Mouse (Mus musculus) kidney, adult 8-10 months (tissue): ENCODE data around the gene Ptpn11.
"Not testable (repeated sequence)": the region's sequence is repeated elsewhere in the genome, so short reads cannot be mapped to it uniquely, and the experiment has no call there.

Experiments
- DNase-seq, 2 experiments: peaks; one replicate each; pipeline ENCODE4 v3.0.0; 2022

The Ptpn11 gene

DNA sequence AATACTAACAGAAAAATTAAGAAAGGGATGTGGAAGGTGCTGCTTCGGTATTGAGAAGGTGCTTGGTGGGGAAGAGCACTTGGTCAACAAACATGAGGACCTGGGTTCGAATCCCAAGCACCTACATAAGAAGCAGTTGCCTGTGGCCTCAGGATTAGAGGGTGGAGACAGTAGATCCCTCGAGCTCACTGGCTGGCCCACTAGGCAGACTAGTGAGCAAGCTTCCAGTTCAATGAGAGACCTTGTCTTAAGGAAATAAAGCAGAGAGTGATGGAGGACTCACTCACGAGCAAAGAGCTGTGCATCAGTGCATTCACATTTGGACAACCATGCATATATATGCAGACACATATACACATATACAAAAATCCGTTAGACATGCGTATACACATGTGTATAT is 20.9 kb upstream of the Ptpn11 start:
- DNase-seq = no peak

DNA sequence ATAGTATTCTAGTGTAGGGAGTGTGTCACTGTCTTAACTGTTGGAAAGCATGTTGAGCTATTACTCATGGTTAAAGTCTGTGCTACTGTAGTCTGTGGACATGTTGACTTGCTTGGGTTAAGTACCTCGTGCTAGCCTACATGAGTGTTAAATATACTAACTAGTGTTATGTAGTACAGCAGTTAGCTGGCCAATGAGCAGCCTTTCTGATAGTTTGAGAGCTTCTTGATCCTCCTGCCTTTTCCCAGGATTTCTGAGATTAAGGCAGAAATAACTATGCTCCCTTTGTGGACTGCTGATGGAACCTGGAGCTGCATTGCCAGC is 19.4 kb upstream of the Ptpn11 start:
- DNase-seq = no peak

DNA sequence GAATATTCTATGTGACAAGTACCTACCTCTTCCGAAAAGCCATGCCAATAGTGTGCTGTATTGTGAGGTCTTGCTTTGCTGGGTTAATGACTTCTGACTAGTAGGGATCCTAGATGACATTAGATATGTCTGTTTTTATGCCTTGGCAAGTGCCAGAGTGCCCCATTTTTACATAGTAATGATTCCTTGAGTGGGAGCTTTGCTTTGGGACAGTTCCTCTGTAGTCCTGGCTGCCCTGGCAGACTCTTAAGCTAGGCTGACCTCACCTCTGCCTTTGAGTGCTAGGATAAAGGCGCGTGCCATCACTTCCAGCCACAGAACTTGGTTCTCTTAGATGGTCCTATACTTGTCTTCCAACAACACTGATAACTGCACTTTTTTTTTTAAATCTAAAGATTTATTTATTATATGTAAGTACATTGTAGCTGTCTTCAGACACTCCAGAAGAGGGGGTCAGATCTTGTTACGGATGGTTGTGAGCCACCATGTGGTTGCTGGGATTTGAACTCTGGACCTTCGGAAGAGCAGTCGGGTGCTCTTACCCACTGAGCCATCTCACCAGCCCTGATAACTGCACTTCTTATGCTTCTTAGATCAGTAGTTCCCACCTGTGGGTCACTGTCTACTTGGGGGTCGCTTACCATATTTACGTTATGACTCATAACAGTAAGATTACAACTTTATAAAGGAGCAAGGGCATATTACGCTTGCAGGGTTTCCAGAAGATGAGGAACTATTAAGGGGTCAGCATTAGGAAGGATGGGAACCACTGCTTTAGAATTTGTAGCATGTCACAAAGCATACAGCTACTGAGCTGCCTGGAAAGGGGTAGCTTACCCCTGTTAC is 18.8 kb upstream of the Ptpn11 start:
- no peak for DNase-seq

DNA sequence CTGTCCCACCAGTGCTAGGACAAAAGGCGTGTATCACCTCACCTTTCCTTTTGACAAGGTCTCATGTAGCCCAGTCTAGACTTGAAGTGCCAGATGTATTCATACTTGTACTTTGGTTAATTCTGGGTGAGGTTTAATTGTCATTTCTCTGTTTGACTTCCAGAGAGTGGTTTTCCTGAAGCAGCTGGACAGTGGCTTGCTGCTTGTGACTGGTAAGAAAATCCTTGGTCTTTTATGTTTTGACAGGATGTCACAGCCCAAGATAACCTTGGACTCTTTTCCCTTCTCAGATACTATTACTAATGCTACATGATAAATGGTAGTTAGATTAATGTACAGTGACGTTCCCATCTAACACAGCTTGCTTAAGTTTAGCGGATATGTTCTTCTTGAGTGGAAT is 15.8 kb upstream of the Ptpn11 start:
- no peak for DNase-seq

DNA sequence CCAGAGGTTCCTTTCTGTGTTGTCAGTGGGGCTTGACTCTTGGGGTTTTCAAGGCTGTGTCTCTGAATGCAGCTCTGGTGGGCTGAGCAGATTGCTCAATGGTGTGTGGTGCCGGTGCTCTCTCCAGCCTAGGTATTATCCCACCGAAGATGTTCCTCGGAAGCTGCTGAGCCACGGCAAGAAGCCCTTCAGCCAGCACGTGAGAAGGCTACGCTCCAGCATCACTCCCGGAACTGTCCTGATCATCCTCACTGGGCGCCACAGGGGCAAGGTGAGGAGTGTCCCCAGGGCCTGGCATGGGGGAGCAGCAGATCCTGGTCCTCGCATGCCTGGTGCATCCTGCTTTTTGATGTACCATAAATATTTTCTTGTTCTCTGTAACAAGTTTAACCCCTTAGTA is 15.3 kb upstream of the Ptpn11 start:
- DNase-seq = no peak

DNA sequence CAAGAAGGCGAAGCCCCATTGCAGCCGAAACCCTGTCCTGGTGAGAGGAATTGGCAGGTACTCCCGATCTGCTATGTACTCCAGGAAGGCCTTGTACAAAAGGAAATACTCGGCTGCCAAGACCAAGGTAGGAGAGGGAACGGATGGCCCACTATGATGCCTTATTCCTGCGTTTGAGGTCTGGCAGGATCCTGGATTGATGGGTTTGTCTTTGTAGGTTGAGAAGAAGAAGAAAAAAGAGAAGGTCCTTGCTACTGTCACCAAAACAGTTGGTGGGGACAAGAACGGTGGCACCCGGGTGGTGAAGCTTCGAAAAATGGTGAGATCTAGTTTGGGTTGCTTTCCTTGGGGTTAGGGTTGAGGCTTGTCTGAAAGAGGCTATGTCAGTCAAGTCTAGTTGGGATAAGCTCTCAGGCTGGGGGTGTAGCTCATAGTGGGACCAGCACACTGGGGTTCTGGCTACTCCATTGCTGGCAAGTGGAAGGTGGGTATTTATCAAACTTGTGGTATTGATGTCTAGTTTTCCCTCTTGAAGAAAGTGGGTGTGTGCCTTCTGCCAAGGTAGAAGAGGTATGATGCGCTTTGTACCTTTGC is 14.4 kb upstream of the Ptpn11 start:
- DNase-seq = not testable (repeated sequence)

DNA sequence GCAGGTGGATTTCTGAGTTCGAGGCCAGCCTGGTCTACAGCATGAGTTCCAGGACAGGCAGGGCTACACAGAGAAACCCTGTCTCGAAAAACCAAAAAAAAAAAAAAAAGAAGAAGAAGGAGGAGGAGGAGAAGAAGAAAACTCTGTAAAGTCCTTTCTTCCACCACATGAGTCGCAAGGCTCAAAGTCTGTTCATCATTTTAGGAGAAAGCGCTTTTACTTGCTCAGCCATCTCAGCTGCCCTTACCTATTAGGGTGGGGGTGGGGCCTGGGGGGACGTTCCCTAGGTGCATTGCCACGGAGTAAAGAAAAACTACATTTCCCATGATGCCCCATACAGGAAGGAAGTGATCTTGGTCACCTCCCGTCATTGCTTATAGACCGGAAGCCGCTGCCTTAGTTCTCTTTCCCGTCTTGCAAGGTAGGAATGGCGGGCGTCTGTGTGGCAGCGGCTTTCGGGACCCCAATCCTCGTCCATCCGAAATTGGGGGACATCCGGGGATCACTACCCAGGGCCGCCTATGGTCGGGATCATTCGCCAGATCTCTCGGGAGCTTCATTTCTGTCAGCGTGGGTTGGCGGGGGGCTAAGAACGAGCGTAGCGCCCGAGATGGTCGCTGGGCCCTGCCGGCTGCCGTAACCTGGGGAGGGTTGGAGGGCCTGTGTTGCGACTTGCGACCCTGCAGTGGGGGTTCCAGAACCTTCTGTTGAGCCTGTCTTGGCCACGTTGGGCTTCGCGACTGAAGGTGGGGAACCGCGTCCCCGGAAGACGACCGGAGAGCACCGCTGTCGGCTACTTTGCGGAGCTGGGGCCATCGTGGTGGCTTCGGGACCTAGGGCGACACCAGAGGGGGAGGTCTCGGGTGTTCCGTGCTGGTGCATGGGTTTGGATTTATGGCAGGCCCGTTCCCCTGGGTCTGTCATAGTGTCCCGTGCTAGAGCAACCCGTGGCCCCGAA is 13.2 kb upstream of the Ptpn11 start, which contains the start of gene Rpl6:
Gene Rpl6 (plus strand): TSS at position 350 of the 958 bp plus-strand sequence.
- peak; percentile 79 to 88 for DNase-seq

DNA sequence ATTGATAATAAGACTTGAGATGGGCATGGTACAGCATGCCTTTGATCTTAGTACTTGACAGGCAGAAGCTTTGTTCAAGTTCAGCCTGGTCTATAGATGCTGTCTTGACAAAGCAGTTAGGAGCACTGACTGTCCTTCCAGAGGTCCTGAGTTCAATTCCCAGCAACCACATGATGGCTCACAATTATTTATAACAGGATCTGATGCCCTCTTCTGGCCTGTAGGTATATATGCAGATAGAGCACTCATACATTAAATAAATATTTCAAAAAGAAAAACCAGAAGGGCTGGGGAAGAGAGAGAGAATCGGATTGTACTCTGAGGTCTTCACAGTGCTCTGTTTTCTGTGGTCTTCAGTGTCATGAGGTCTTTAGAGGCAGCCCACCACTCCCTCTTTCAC is 11.3 kb upstream of the Ptpn11 start:
- DNase-seq = no peak

DNA sequence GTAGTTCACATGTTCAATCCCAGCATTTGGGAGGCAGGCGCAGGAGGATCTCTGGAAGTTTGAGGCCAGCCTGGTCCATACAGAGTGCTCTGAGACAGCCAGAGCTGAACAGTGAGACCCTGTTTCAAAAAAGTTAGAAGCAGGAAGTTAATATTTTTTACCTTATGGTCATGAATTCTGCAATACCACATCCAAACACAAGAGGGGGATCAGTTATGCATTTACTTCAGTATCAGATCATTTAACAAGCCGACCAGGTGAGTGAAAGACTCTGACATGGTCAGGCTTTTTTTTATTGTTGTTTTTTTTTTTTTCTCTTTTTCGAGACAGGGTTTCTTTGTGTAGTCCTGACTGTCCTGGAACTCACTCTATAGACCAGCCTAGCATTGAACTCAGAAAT is 10.5 kb upstream of the Ptpn11 start:
- no peak for DNase-seq

DNA sequence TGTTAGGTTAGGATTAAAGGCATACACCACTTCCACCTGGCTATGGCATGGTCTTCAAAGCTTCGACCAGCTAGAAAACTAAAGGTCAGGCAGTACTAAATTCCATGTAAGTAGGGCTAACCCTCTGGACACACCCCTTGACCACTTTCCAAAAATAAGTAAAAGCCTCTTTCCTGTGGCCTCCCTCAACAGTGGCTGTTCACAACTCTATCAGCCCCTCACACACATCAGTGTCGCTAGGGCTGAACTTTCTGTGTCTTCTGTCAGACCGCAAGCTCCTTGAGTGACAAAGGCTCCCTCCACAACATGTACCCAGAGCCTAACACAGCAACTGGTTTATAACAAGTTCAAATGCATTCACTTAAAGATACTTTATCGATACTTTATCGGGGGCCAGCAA is 7.2 kb upstream of the Ptpn11 start:
- DNase-seq = no peak

DNA sequence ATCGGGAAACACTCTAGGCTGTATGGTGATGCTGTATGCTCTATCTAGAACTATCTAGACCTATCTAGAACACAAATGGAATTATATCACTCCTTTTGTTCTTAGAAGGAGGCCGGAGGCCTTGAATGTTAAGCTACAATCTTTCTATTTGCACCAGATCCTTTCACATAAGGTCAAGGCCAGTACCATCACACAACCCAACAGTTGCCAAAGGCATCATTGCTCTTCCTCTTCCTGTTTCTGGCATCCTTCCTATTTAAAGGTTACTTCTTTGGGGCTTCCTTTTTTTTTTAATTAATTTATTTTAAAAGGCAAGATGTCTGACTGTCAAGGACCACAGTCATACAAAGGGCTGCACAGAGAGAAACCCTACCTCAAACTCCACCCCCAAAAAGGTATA is 6.1 kb upstream of the Ptpn11 start:
- no peak for DNase-seq

DNA sequence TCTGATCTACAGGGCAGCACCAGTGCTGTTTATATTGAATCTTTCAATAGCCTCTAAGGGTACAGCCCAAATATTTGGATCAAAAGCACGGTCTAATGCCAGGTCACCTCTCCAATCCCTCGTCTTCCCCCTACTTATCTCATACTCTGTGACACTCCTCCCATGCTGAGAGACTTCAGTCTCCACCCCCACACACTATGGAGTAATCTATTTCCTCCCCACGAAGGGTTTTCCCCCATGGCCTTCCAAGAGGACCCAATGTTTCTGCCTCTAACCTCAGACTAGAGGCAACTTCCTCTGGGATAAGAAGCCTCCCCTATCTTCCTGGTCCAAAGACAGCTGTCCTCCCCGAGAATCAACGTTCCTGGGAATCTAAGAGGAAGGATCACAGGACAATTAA is 5.6 kb upstream of the Ptpn11 start:
- DNase-seq = no peak

DNA sequence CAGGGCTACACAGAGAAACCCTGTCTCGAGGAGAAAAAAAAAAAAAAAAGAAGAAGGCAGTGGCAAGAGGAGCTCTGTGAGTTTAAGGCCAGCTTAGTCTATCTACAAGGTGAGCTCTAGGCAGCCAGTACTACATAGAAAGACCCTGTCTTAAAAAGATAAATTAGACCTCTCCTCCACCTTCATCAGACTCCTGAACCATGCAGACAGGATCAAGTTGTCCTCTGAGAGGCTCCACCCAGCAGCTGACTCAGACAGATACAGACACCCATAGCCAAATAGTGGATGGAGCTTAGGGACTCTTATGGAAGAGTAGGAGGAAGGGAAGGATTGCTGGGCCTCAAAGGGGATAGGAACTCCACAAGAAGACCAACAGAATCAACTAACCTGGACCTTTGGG is 3.0 kb upstream of the Ptpn11 start:
- no peak for DNase-seq

DNA sequence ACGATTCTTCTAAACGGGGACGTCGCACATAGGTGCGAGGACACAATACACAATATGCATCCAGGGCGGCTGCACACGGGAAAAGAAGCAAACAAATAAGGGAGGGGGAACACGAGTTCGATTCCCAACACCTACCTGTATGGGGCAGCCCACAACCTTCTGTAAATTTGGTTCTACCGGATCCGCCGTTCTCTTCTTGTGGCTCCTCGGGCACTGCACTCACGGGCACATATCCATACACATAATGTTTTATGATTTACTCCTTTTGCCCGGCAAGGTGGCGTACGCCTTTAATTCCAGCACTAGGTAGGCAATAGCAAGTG is 348 bp upstream of the Ptpn11 start:
- no peak for DNase-seq

DNA sequence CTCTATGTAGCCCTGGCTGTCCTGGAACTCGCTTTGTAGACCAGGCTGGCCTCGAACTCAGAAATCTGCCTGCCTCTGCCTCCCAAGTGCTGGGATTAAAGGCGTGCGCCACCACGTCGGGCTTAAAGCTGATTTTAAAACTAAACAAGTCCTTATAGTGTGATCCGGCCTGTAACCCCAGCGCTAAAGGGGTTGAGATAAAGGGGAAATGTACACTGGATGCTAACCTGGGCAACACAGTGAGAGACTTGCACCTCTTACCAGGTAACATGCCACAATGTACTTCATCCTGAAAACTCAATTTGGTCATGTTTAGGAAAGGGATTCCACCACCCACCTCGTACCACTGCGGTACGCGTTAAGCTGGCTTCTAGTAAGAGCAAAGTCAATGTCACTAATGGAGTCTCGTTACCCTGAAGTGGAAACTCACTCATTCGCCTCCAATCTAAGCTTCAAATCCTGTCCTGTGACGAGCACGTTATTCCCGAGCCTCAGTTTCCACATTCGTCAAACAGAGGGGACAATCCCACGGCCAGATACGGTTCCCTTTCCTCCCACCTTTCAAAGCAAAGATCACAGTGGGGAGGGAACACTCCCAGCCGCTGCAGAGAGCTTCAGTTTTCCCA is 874 bp downstream of the Ptpn11 start:
- DNase-seq = no peak

DNA sequence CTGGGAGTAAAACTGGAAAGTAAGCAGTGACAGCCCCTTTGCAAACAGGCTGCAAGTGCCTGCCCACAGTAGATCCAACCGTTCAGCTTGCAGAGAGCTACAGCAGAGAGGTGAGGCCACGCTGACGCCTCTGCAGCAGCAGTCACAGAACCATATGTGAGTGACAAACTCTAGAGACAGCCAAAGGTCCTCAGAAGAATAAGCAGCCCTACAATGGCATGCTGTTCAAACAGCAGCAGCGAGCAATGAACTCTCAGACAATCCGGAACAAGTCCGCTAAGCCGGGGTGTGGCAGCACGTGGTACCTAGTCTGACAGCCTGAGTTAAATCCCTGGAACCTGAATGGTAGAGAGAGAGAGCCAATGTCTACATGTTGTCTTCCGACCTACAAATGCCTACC is 2.0 kb downstream of the Ptpn11 start:
- DNase-seq = no peak

DNA sequence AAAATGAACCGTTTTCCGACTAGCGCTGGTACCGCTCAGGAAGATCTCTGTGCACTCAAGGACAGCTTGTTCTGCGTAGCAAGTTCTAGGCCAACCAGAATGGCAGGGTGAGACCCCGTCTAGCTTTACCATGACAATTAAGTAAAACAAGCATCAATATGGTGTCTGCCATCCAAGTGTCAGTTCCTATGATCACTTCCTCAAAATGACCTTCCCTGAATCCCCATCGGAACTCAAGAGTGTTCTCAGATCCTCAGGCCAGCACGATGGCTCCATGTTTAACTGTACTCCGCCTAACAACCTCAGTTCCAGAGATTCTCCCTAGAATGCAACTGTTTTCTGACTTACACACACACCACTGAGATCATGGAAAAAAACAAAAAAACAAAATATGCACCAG is 2.9 kb downstream of the Ptpn11 start:
- DNase-seq = no peak

DNA sequence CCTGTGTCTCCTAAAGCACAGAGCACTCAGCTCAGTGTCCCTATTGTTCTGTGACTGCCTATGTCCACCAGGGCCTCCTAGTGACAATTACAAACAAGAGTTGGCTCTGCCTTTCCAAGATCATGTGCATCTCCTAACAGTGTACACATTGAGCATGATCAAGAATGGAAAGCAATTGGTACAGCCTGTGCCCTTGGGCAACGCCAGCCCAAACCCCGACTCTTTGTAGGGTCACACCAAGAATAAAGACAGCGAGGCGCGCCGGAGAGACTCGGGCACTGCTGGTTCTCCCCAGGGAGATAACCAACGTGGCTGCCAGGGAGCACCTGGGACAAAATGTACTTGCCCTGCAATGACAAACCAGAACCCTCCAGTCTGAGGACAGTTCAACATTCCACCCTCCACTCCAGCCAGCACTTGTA is 3.6 kb downstream of the Ptpn11 start:
- no peak for DNase-seq

DNA sequence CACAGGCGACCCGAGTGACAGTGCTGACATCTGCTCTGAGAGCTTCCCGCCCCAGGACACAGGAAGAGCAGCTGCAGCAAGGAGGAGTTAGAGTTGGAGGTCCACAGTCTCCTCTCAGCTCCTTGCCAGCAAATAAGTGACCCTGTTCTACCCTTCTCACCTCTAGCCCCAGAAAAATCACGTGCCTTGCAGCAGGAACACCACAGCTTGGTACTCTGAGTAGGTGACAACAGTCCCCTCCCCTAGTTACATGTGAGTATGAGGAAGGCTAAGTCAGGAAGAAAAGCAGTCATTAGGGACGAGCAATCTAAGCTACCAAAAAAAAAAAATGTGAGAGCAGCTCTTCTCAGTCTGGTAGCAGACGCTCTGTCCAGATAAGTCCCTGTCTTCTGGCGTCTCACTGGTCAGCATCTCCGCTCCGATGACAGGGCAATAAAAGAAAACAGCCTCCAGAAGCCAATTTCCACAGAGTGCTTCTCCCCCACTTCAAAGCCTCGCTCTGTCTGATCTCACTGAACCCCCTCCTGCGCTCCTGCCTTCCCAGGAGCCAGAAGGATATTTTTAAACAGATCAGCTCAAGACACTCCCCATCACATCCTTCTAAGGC is 6.1 kb downstream of the Ptpn11 start:
- DNase-seq = no peak

DNA sequence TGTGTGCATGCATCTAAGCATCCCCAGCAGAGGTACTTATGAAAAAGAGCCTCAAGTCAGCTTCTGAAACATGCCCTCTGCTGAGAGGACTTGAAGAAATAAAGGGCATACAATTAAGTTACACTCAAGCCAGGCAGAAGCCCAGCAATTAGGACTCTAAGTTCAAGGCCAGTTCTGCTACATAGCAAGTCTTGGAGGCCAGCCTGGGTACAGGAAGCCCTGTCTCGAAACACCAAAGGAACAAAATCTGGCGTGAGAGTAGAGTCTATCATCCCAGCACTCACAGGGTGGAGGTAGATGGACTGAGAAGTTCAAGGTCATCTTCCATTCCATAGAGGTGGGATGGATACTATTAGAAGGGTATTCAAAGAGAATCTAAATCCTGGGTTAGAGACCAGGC is 6.8 kb downstream of the Ptpn11 start:
- DNase-seq = no peak

DNA sequence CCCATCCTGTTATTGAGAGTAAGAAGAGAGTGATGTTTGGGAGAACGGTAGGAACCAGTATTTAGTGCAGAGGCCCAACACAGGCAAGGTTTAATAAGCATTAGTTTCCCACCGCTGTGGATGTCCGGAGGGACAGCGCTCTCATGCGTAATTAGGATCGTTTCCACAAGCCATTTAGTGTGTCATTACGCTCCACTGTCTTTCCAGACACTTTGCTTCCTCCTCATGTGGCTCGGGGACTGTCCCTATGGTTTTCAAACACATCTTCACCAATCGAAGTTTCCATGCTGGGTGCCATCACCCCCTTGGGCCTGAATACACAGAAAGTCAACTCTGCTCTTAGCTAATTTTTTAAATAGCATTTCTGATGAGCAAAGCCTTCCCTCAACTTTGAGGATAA is 7.9 kb downstream of the Ptpn11 start:
- no peak for DNase-seq

DNA sequence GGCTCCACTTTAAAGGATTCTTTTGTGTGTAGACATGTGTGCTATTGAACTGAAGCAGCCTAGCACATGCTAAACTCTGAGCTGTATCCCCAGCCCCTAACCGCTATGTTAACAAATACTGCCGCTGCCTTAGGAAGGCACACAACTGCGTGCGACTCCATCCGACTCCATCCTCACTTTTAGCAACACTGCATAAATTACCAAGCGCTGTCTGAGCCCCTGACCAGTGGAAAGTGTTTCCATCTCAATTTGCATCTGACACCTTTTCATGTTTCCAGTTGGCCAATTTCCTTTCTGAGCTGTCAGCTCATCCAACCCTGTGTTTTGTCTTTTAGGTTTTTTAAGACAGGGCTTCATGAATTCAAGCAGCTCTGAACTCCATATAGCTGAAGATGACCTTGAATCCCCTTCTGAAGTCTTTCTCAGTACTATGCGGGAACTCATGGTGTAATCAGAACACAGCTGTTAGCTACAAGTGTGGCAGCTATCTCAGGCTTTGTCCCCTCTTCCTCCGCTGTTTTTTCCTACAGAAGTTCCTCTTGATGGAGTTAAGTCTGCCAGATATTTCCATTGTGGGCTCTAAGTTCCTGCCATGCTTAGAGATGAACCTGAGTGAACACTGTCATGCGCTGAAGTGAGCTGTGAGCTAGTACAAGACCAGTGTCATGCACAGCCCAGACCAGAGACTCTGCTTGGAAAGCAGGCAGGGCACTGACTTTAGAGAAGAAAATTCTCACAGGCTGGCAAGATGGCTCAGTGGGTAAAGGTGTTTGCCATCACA is 11.9 kb downstream of the Ptpn11 start:
- DNase-seq = no peak
